Comparison of ENCODE assay signal across 14 mouse cellular contexts in the genomic region with DNA sequence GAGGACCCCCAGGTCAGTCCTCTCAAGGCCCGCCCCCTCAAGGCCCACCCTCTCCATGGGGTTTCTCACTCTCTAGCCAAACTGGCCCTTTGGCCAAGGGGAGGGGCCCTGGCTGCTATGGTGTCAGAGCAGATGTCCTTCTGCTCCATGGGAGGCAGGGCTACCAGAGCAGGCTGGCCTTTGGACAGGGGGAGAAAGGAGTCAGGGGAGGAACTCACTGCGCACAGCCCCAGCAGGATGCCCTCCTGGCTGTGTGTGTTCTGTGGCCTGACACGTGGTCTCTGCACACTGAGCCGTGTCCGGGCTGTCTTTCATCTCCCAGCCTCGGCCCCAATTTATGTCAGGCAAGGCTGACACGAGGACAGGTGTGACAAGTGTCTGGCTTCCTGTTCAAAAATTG. TPM values are rescaled to one million over a fixed set of nuclear protein-coding genes. Genes with fewer than 3 reads are reported as not detected.
DNase-seq lines count a peak whose midpoint lies in the region; TF ChIP-seq lines count a peak whose summit lies in the region.
"Had no signal": no experiment of that assay in that cellular context is flagged by ENCODE, and none has a peak within 500 bp of the region (broad histone marks: within the 10 kb centered on the region; RNA-seq: fewer than 3 reads in every experiment).

No protein-coding gene starts in this region.

- H3K9ac ChIP-seq in liver, adult 2 months (ENCODE audit: low read depth, low read length): no peak overlapping the region
- H3K9ac ChIP-seq: forebrain, embryonic 13.5 days had no signal

- no peaks in the 10 kb centered on the region for H3K36me3 ChIP-seq in liver, adult 2 months (ENCODE audit: control insufficient read depth, insufficient read depth, low read length)
- H3K36me3 ChIP-seq in embryonic facial prominence, embryonic 10.5 days (replicated peaks): no peaks in the 10 kb centered on the region

- intact Hi-C loops in left cerebral cortex, adult 2 months (cut with DNase I): no loop called here

- peaks cover 81% of the 10 kb centered on the region for H3K4me1 ChIP-seq in cerebellum, adult 2 months (ENCODE audit: control insufficient read depth, insufficient read depth, low read length)
- H3K4me1 ChIP-seq in liver, adult 2 months (ENCODE audit: control insufficient read depth, insufficient read depth, low read length): peaks cover 8% of the 10 kb centered on the region
- 0 out of 2 replicates have a peak, but pooled peaks cover 3% of the 10 kb centered on the region for H3K4me1 ChIP-seq in embryonic facial prominence, embryonic 10.5 days

- peak overlapping the region; percentile 93 for H3K27ac ChIP-seq in left cerebral cortex, adult 2 months
- peak overlapping the region; percentile 97 for H3K27ac ChIP-seq in cerebellum, adult 2 months (ENCODE audit: insufficient read depth, low read length)
- H3K27ac ChIP-seq in liver, adult 2 months (replicated peaks; ENCODE audit: insufficient read depth, low read depth, low read length): no peak overlapping the region
- H3K27ac ChIP-seq in embryonic facial prominence, embryonic 10.5 days (replicated peaks): no peak overlapping the region
- H3K27ac ChIP-seq: forebrain, embryonic 13.5 days had no signal

- TF ChIP-seq CTCF in left cerebral cortex, adult 2 months (IDR thresholded peaks at IDR 0.05): no peak
- TF ChIP-seq CTCF in cerebellum, adult 2 months (IDR thresholded peaks at IDR 0.05; ENCODE audit: borderline replicate concordance, insufficient read depth, low read depth, low read length): no peak
- no peak for TF ChIP-seq CTCF in liver, adult 2 months (IDR thresholded peaks at IDR 0.05; ENCODE audit: low read depth, low read length)

- no peaks in the 10 kb centered on the region for H3K79me2 ChIP-seq in liver, adult 2 months (ENCODE audit: control insufficient read depth, insufficient read depth, low read length)

- H3K27me3 ChIP-seq in cerebellum, adult 2 months (ENCODE audit: control insufficient read depth, insufficient read depth, low read length): no peaks in the 10 kb centered on the region
- no peaks in the 10 kb centered on the region for H3K27me3 ChIP-seq in liver, adult 2 months (ENCODE audit: control insufficient read depth, insufficient read depth, low read length)
- H3K27me3 ChIP-seq in embryonic facial prominence, embryonic 10.5 days (replicated peaks; ENCODE audit: low read depth, poor library complexity, severe bottlenecking): peaks cover 18% of the 10 kb centered on the region
- H3K27me3 ChIP-seq: forebrain, embryonic 13.5 days had no signal

- no peak for TF ChIP-seq POLR2A in cerebellum, adult 2 months (IDR thresholded peaks at IDR 0.05; ENCODE audit: borderline replicate concordance, insufficient read depth, low read length)
- no peak for TF ChIP-seq POLR2A in liver, adult 2 months (IDR thresholded peaks at IDR 0.05; ENCODE audit: extremely low read depth, insufficient read depth, low read length)

- WGBS in cerebellum, adult 2 months: 7% methylated on average over 7 of the region's 7 CpGs
- WGBS in liver, adult 2 months: 15% methylated on average over 7 of the region's 7 CpGs
- 67% methylated on average over 7 of the region's 7 CpGs for WGBS in embryonic facial prominence, embryonic 10.5 days

- no peaks in the 10 kb centered on the region for H3K9me3 ChIP-seq in embryonic facial prominence, embryonic 10.5 days
- H3K9me3 ChIP-seq: forebrain, embryonic 13.5 days had no signal

- H3K4me3 ChIP-seq in left cerebral cortex, adult 2 months: no peak overlapping the region
- H3K4me3 ChIP-seq in cerebellum, adult 2 months (replicated peaks; ENCODE audit: insufficient read depth, low read depth, low read length): no peak overlapping the region
- H3K4me3 ChIP-seq in liver, adult 2 months (ENCODE audit: insufficient read depth, low read depth, low read length): no peak overlapping the region
- H3K4me3 ChIP-seq in embryonic facial prominence, embryonic 10.5 days: no peak overlapping the region
- H3K4me3 ChIP-seq: forebrain, embryonic 13.5 days; myocyte had no signal

- DNase-seq in left cerebral cortex, adult 2 months (ENCODE audit: extremely low spot score in 1 of 2, low spot score in 2 of 2): no peak
- no peak for DNase-seq in left cerebral cortex, adult 18-20 months (ENCODE audit: low spot score in 2 of 2)
- DNase-seq in cerebellum, adult 2 months: peak; percentile 77 to 81
- peak; percentile 78 for DNase-seq in kidney, adult 18-20 months
- DNase-seq in liver, adult 2 months (ENCODE audit: extremely low read depth, low read depth, low spot score): peak; percentile 66
- DNase-seq in embryonic facial prominence, embryonic 10.5 days (ENCODE audit: low spot score): no peak
- DNase-seq in adrenal gland, postnatal 25 days: no peak
- no peak for DNase-seq in spleen, postnatal 4 days (ENCODE audit: low spot score in 2 of 2)
- DNase-seq: adrenal gland, postnatal 14 days; heart, adult 11 months; lung, postnatal 4 days had no signal

RNA-seq across cellular contexts. Expression of gene Rtn4r, which starts 8.6 kb away (rescaled TPM):
- total RNA-seq in left cerebral cortex, adult 2 months (2021): 100 to 1,000 TPM; 138 to 147 TPM
- 100 to 1,000 TPM; 128 to 135 TPM for total RNA-seq in left cerebral cortex, adult 18-20 months (2021)
- polyA plus RNA-seq in cerebellum, adult 2 months (2012; rRNA removed): 82.9 and 97.4 TPM in 2 replicates
- not detected in 2 replicates for total RNA-seq in liver, adult 2 months (2014; rRNA removed)
- polyA plus RNA-seq in liver, adult 2 months (2012; rRNA removed): 0.07 TPM in 1 of 2 replicates, not detected in the other
- polyA plus RNA-seq in embryonic facial prominence, embryonic 10.5 days (2016; fragmentation: Nextera tagmentation; extraction: Ambion mirVana): 0.87 and 1.4 TPM in 2 replicates
- total RNA-seq in adrenal gland, postnatal 25 days (2021): not detected in 2 replicates
- total RNA-seq: hematopoietic stem cell, adult 5-6 weeks had no signal

RNA-seq across cellular contexts. Expression of gene Prodh, which starts 46.0 kb away (rescaled TPM):
- 10 to 100 TPM; 38.9 to 40.8 TPM for total RNA-seq in left cerebral cortex, adult 2 months (2021)
- 10 to 100 TPM; 30.6 to 37.2 TPM for total RNA-seq in left cerebral cortex, adult 18-20 months (2021)
- polyA plus RNA-seq in cerebellum, adult 2 months (2012; rRNA removed): 45.1 and 55.8 TPM in 2 replicates
- 246 and 376 TPM in 2 replicates for total RNA-seq in liver, adult 2 months (2014; rRNA removed)
- 356 and 394 TPM in 2 replicates for polyA plus RNA-seq in liver, adult 2 months (2012; rRNA removed)
- 16.2 and 16.9 TPM in 2 replicates for polyA plus RNA-seq in embryonic facial prominence, embryonic 10.5 days (2016; fragmentation: Nextera tagmentation; extraction: Ambion mirVana)
- 41.8 and 67.7 TPM in 2 replicates for total RNA-seq in adrenal gland, postnatal 25 days (2021)

Comparison
In these comparisons a context has a peak if more than half of its experiments do, and no peak if none do; other contexts are left out.
1. DNase-seq: peak in cerebellum, adult 2 months (2 of 2), kidney, adult 18-20 months (single experiment) and liver, adult 2 months (single experiment); none in left cerebral cortex, adult 2 months (0 of 2), left cerebral cortex, adult 18-20 months (0 of 2), embryonic facial prominence, embryonic 10.5 days (single experiment), adrenal gland, postnatal 25 days (single experiment) and spleen, postnatal 4 days (0 of 2).
2. H3K27ac ChIP-seq: peak in left cerebral cortex, adult 2 months (single experiment) and cerebellum, adult 2 months (single experiment); none in liver, adult 2 months (single experiment) and embryonic facial prominence, embryonic 10.5 days (single experiment).
3. RNA of gene Rtn4r, which starts 8.6 kb away (total RNA-seq): 138 to 147 TPM in left cerebral cortex, adult 2 months and 128 to 135 TPM in left cerebral cortex, adult 18-20 months; not detected in adrenal gland, postnatal 25 days and not detected in liver, adult 2 months; every median in the first group is over 100 times any median in the second.